Mouse (Mus musculus): ENCODE measurements around the gene Pecam1.

DNA sequence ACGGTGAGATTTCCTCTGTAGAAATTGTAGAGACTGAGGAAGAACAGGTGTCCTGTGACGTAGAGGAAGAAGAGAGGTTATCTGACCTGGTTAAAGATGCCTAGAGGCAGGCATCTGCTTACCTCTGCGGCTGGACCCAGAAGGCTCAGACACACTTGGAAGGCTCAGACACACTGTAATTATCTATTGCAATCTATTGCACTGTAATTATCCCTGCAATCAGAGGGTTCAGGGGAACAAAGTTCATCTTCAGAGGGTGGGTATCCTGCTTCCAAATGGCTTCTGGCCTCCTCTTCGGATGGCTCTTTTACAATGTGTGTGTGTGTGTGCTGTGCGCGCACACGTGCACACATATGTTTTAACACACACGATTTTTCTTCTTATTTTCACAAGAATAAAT is 30.0 kb downstream of the Pecam1 start:
- TF ChIP-seq CTCF (IDR thresholded peaks at IDR 0.05; ENCODE audit: low read depth) (no peak), EP300 (IDR thresholded peaks at IDR 0.05; ENCODE audit: low read depth) (no peak)
